Mouse (Mus musculus) left cerebral cortex, adult 8-10 months (tissue): ENCODE results near the gene Cct8l1. TPM values are rescaled to one million over a fixed set of nuclear protein-coding genes. Genes with fewer than 3 reads are reported as not detected.

Experiments used
- total RNA-seq, 4 experiments: library from RNA; stranded (reverse); gene quantifications; 2 replicates each; pipeline ENCODE4 v1.2.4; 2022

Cct8l1 gene
- total RNA-seq, 4 experiments from 2014 or later: 0.17 TPM; not detected in 3

Other genes starting within 250 kb of the Cct8l1 start
- 10 to 100 TPM; 59.1 to 77.3 (median 64.4) TPM for gene Kmt2c, start 17.3 kb upstream of the Cct8l1 start, total RNA-seq
- gene Xrcc2, start 189.8 kb downstream of the Cct8l1 start, total RNA-seq: 1 to 10 TPM; 5.8 to 7.3 (median 6.8) TPM
- 100 to 1,000 TPM; 114 to 130 (median 118) TPM for gene Actr3b, start 243.9 kb downstream of the Cct8l1 start, total RNA-seq